Mouse (Mus musculus) ES-Bruce4 (cell line): ENCODE results near the gene Hras. TPM values are rescaled to one million over a fixed set of nuclear protein-coding genes. Genes with fewer than 3 reads are reported as not detected.

ENCODE experiments used
- H3K27ac ChIP-seq: 2 replicates; pipeline ENCODE4 v1.5.1; 2012; ENCODE audit warnings: low read length, inconsistent platforms; ENCODE audit not compliant: insufficient read depth
- H3K27me3 ChIP-seq: 2 replicates; pipeline ENCODE4 v1.6.1; 2012; ENCODE audit warnings: mild to moderate bottlenecking, low read length, inconsistent platforms; ENCODE audit not compliant: control insufficient read depth, poor library complexity, insufficient read depth, severe bottlenecking
- H3K36me3 ChIP-seq: 2 replicates; pipeline ENCODE4 v1.6.1; 2012; ENCODE audit warnings: inconsistent platforms, mild to moderate bottlenecking, low read length, moderate library complexity; ENCODE audit not compliant: control insufficient read depth, poor library complexity, insufficient read depth, severe bottlenecking
- H3K4me1 ChIP-seq: one replicate; pipeline ENCODE4 v1.8.1; 2011; ENCODE audit warnings: low read length; ENCODE audit not compliant: control insufficient read depth, insufficient read depth
- H3K4me3 ChIP-seq: 2 replicates; pipeline ENCODE4 v1.5.1; 2011; ENCODE audit warnings: low read depth, mild to moderate bottlenecking, low read length
- H3K9ac ChIP-seq: 2 replicates; pipeline ENCODE4 v1.6.1; 2012; ENCODE audit warnings: low read depth, mild to moderate bottlenecking, inconsistent platforms; ENCODE audit not compliant: poor library complexity, severe bottlenecking
- H3K9me3 ChIP-seq: replicated peaks from 2 replicates; pipeline ENCODE4 v1.6.1; 2012; ENCODE audit warnings: mild to moderate bottlenecking, low read length, inconsistent platforms; ENCODE audit not compliant: control insufficient read depth, poor library complexity, insufficient read depth, severe bottlenecking
- CTCF ChIP-seq: IDR thresholded peaks from one replicate; pipeline ENCODE4 v1.8.1; 2011; ENCODE audit warnings: low read depth, low read length
- EP300 ChIP-seq: IDR thresholded peaks from 2 replicates; pipeline ENCODE4 v1.6.1; 2011; ENCODE audit warnings: low read depth, low read length; ENCODE audit not compliant: insufficient read depth
- POLR2A ChIP-seq: IDR thresholded peaks from one replicate; pipeline ENCODE4 v1.8.1; 2011; ENCODE audit warnings: low read length; ENCODE audit not compliant: insufficient read depth
- polyA plus RNA-seq: library from polyadenylated mRNA; stranded (reverse); fragments of >200 nt; gene quantifications from 2 replicates; pipeline ENCODE4 v1.2.4, GENCODE M21; 2011; ENCODE audit warnings: low read depth; ENCODE audit not compliant: missing spikeins, insufficient read depth, insufficient read length

Gene Hras
- polyA plus RNA-seq, 1 experiment, result 50.5 TPM

DNA sequence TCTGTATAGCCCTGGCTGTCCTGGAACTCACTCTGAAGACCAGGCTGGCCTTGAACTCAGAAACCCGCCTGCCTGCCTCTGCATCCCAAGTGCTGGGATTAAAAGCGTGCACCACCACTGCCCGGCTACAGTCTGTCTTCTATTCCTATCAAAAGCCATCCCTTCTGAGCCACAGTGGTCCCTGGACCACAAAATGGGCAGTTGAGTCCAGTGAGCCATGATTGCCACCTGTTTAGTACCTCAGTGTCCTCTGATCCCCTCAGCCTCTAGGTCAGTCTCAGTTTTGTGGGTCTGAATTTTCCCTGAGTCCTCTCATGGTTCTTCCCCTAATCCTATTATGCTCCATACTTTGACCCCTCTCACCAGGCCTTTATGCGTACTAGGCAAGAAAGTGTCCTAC, 34.0 kb upstream of the Hras start:
- no peak for TF ChIP-seq EP300
- TF ChIP-seq CTCF, result no peak
- TF ChIP-seq POLR2A, result no peak
- peaks cover 17% of the 10 kb centered on the region for H3K36me3 ChIP-seq
- H3K4me3 ChIP-seq, result no peak overlapping the region
- H3K4me1 ChIP-seq, result no peaks in the 10 kb centered on the region
- no peaks in the 10 kb centered on the region for H3K9me3 ChIP-seq
- H3K27me3 ChIP-seq, result no peaks in the 10 kb centered on the region
- 0 out of 2 replicates have a peak overlapping the region, but pooled peaks have one; percentile 82 for H3K9ac ChIP-seq
- H3K27ac ChIP-seq, result peak overlapping the region; percentile 8; the same call in 1 of the 2 replicates

DNA sequence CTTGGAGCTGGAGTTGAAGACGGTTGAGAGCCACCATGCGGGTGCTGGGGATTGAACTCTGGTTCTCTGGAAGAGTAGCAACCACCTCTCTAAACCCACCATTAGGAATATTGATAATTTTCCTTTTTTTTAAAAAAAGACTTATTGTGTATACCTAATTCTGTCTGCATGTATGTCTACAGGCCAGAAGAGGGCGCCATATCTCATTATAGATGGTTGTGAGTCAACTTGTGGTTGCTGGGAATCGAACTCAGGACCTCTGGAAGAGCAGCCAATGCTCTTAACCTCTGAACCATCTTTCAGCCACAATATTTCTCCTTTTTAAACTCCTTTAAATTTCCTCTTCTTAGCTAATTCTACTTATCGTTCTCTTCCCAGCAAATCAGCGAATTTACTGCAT, 32.7 kb upstream of the Hras start:
- no peak for TF ChIP-seq EP300
- no peak for TF ChIP-seq POLR2A
- no peak for TF ChIP-seq CTCF

GRCm38 (mm10) chr7:141222696-141223215, 29.0 kb upstream of the Hras start:
- Histone ChIP-seq H3K4me3 (no peak overlapping the region), H3K9ac (0 out of 2 replicates have a peak overlapping the region, but pooled peaks have one; percentile 21), H3K27me3 (no peaks in the 10 kb centered on the region), H3K9me3 (no peaks in the 10 kb centered on the region), H3K36me3 (0 out of 2 replicates have a peak, but pooled peaks cover 3% of the 10 kb centered on the region), H3K27ac (no peak overlapping the region), H3K4me1 (peaks cover 6% of the 10 kb centered on the region)
- TF ChIP-seq CTCF, result no peak
- no peak for TF ChIP-seq EP300
- TF ChIP-seq POLR2A, result no peak

More for the DNA sequence above, 32.7 kb upstream of the Hras start:
- H3K9me3 ChIP-seq, result no peaks in the 10 kb centered on the region
- no peaks in the 10 kb centered on the region for H3K27me3 ChIP-seq
- no peak overlapping the region for H3K27ac ChIP-seq
- no peak overlapping the region for H3K9ac ChIP-seq
- H3K36me3 ChIP-seq, result peaks cover 8% of the 10 kb centered on the region
- no peak overlapping the region for H3K4me3 ChIP-seq
- no peaks in the 10 kb centered on the region for H3K4me1 ChIP-seq

DNA sequence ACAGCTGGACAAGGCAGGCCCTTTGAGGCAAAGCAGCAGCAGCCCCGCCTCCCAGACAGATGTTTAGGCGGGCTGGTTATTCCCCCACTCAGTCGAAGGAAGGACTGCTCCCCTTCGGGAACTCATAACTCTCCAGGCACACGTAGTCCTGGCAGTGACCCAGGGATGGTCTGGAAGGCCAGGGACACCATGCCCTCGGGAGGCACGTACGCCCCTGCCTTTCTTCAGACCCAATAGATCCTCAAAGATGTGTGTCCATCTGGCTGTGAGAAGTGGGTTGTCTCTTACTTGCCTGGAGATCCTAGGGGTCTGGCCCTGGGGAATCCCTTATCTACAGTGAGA, 28.3 kb upstream of the Hras start:
- H3K4me3 ChIP-seq, result peak overlapping the region; percentile 50
- no peaks in the 10 kb centered on the region for H3K9me3 ChIP-seq
- H3K27me3 ChIP-seq, result no peaks in the 10 kb centered on the region
- 0 out of 2 replicates have a peak, but pooled peaks cover 5% of the 10 kb centered on the region for H3K36me3 ChIP-seq
- peaks cover 6% of the 10 kb centered on the region for H3K4me1 ChIP-seq
- no peak overlapping the region for H3K27ac ChIP-seq
- H3K9ac ChIP-seq, result peak overlapping the region; percentile 21
- TF ChIP-seq CTCF (no peak), POLR2A (no peak), EP300 (no peak)

DNA sequence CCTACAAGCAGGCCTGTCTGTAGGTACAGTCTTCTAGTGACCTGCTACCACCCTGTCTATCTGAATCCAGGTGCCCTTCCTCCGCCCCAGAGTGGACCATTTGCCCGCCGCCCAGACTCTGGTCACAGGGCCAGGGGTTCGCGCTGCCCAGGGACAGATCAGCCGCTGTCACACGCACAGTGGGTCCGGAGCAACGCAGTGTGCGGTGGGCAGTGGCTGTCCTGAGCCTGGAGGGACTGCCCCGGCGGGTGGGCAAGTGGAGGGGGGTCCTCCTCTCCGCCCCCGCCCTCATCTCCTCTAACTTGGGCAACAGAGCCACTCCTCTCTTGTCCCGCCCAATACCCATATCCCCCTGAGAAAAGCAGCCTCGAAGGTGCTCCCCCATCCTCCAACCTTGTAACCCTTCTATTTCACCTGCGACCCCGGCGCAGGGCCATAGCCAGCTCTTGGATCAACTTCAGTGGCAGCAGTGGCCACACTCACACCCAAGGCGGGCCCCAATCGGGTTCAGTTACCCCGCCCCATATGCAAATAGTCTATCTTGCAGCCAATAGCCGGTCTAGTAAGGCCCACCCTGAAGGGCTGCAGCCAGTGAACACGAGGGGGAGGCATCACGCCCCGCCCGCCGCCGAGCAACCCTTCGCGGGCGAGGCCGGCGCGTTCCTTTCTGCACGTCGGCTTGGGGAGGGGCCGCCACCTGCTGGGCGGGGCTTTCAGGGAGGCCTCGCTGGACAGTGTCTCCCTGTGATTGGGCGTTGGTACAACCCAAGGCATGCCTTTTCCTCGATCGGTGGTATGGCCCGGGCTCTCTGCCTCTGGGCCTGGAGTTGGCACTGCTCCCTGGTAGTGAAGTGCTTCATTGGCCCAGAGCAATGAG, 27.7 kb upstream of the Hras start:
- Histone ChIP-seq H3K27me3 (no peaks in the 10 kb centered on the region), H3K9me3 (no peaks in the 10 kb centered on the region), H3K9ac (peak overlapping the region; percentile 21), H3K4me3 (peak overlapping the region; percentile 71), H3K36me3 (0 out of 2 replicates have a peak, but pooled peaks cover 5% of the 10 kb centered on the region), H3K4me1 (peaks cover 6% of the 10 kb centered on the region), H3K27ac (no peak overlapping the region)
- no peak for TF ChIP-seq CTCF
- TF ChIP-seq POLR2A, result peak; percentile 82
- 0 out of 2 replicates have a peak, but pooled peaks have one; percentile 40 for TF ChIP-seq EP300

GRCm38 (mm10) chr7:141220377-141220776, 26.6 kb upstream of the Hras start:
- Histone ChIP-seq H3K36me3 (0 out of 2 replicates have a peak, but pooled peaks cover 5% of the 10 kb centered on the region), H3K9me3 (no peaks in the 10 kb centered on the region), H3K27me3 (no peaks in the 10 kb centered on the region), H3K4me3 (peak overlapping the region; percentile 71), H3K27ac (no peak overlapping the region), H3K9ac (no peak overlapping the region), H3K4me1 (peaks cover 6% of the 10 kb centered on the region)
- no peak for TF ChIP-seq CTCF
- TF ChIP-seq EP300, result no peak
- no peak for TF ChIP-seq POLR2A
